Mouse (Mus musculus) lung, postnatal 0 days (tissue): ENCODE measurements around the gene Grid2.

Experiments
- CTCF ChIP-seq: IDR thresholded peaks from 2 replicates; pipeline ENCODE4 v1.5.1; 2016; ENCODE audit warnings: antibody characterized with exemption, mild to moderate bottlenecking
- EP300 ChIP-seq: IDR thresholded peaks from 2 replicates; pipeline ENCODE4 v1.6.1; 2016; ENCODE audit warnings: antibody characterized with exemption, mild to moderate bottlenecking, control low read depth

GRCm38 (mm10) chr6:64279927-64280326 lies 1024.3 kb downstream of the Grid2 start:
- TF ChIP-seq CTCF (no peak), EP300 (no peak)
